Mouse (Mus musculus) myocyte (in vitro differentiated cells): Measurements from ENCODE around the gene Dennd4a.

ENCODE experiments used
- CEBPB ChIP-seq: IDR thresholded peaks from 2 replicates; pipeline ENCODE4 v1.6.1; 2011; ENCODE audit warnings: mild to moderate bottlenecking, moderate library complexity; ENCODE audit not compliant: poor library complexity, insufficient read depth, severe bottlenecking
- E2F4 ChIP-seq: IDR thresholded peaks from one replicate; pipeline ENCODE4 v1.6.1; 2011; ENCODE audit warnings: mild to moderate bottlenecking, control low read depth, moderate library complexity; ENCODE audit not compliant: insufficient read depth
- MAX ChIP-seq: IDR thresholded peaks from one replicate; pipeline ENCODE4 v1.6.1; 2011; ENCODE audit warnings: low read depth, mild to moderate bottlenecking, control low read depth
- POLR2A ChIP-seq: IDR thresholded peaks from one replicate; pipeline ENCODE4 v1.6.1; 2011; ENCODE audit warnings: low read depth, mild to moderate bottlenecking, control low read depth, moderate library complexity; ENCODE audit not compliant: insufficient read length
- POLR2AphosphoS2 ChIP-seq: IDR thresholded peaks from one replicate; pipeline ENCODE4 v1.6.1; 2011; ENCODE audit warnings: low read depth, control low read depth; ENCODE audit not compliant: insufficient read length
- SRF ChIP-seq: IDR thresholded peaks from one replicate; pipeline ENCODE4 v1.6.1; 2011; ENCODE audit warnings: low read depth; ENCODE audit not compliant: control insufficient read depth, insufficient read length
- TCF12 ChIP-seq: IDR thresholded peaks from one replicate; pipeline ENCODE4 v1.6.1; 2011; ENCODE audit warnings: mild to moderate bottlenecking, control low read depth; ENCODE audit not compliant: poor library complexity, insufficient read depth, severe bottlenecking
- USF1 ChIP-seq: IDR thresholded peaks from one replicate; pipeline ENCODE4 v1.6.1; 2011; ENCODE audit warnings: low read depth, mild to moderate bottlenecking, control low read depth, moderate library complexity

DNA sequence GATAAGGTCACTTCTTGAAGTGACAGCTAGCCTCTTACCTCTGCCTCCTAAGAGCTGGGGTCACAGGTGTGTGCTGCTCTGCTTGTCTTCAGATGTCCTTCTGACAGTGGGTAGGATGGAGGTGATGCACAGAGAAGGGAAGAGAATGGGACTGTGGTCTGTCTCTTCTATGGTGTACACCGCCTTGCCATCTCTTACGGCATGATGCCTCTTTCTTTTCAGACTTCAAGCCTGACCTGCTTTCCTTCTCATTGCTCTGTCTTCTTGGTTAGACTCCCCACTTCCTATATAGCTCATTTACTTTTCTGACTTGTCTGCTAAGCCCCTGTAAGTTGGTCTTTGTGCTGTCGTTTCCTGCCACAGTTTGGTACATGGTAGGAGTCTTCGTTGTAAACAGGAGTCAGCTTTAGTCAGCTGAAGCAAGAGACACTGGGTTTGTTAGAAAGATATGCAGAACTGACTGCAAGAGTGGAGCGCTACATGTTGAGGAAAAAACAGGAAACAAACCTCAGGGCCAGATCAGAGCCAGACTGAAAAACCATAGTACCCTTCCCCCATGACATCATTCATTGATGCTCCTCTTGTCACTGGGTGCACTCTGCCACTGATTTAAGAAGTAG, 13.4 kb downstream of the Dennd4a start:
- no peak for TF ChIP-seq POLR2A
- TF ChIP-seq E2F4: no peak
- TF ChIP-seq TCF12: no peak
- TF ChIP-seq POLR2AphosphoS2: no peak
- TF ChIP-seq USF1: no peak
- TF ChIP-seq MAX: no peak
- no peak for TF ChIP-seq CEBPB
- no peak for TF ChIP-seq SRF
